Mouse (Mus musculus): ENCODE results near the gene Myrf.

Gene Myrf

DNA sequence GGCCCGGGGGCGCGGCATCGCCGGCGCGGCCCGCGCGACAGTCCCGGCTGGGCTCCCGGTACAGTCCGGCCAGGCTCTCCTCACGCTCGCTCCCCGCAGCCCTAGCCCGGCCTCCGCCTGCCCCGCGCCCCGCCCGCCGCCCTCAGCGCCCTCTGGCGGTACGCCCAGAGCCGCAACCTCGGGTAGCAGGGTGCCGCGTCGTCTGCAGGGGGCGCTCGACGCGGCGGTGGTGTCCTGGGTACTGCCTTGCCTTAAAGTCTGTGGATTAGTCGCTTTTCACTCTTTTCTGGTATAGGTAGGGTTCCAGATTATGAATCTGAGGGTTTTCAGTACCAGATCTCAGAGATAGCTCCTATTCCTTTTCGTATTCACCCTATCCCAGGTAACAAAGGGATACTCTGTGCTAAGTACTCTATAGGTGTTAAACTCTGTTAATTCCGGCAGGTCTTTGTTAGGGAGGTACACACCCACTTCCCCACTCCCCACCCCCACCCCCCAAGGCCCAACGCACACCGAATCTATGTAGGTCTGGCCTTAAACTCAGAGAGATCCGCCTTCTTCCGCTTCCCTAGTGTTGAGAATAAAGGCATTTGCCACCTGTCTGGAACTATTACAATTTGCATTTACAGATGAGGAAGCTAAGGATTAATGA is at the start of gene Myrf:
Myrf (minus strand) TSS at position 95 of the 652 bp plus-strand sequence.
- DNase-seq: peak; percentile 69

DNA sequence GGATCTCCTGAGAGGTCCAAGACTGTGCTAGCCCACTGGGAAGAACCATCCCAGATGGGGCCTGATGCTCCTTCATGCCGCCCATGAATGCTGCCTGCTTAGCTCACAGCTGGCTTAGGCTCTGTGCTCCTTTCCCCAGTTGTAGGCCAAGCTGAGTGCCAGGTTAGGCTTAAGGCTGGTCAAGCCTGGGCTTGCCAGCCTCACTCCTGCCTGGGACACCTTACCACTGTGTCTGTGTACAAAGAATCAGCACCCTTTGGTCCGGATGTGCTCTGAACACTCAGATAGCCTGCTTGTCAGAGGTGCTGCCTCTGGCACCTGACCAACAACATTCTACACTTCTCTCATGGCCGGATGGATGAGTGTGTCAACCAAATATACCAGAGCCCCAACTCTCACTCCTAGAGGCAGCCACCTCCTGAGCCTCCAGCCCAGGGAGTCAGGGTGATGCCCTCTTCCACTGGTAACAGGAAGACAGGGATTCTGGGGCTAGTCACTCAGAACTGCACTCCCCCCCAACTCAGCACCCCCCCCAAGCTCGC is 49.1 kb upstream of the Myrf start:
- no peak for DNase-seq

DNA sequence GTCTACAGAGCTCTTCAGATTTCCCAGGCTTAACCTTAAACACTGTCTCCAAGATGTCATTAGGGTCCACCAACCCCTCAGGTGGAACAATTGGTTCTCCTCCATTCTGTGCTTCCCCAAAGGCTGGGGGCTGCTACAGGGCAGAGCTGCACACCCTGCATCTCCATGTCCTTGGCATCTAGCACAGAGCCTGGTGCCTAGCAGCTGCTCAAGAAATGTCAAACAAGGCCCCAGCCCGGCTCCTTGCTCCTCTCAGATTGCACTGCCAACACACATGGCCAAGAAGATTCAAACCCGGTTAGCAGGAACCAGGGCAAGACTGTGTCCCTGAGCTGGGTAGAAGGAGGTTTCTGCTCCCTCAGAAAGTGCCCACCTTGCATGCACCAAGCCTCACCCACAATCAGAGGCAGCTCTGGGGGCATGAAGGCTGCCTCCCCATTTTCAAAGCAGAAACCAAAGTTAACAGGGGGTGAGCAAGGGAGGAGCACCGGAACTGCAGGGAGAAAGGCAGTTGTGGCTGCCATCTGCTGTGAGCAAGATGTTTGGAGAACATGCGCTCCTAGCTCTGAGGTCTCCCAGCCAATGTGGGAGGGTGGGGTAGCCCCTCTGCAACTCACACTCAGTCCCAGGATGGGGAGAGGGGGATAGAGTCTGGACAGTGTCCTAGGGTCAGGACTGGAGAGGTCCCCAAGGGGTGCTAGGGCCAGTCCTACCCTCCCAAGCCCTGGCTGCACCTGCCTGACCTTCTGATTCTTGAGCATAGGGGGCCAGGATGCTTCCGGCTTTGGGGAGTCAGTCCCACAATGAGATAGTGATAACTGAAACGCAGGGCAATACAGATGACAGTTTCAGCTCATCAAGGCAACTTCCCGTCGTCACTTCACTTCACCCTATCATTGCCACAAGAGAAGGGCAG is 47.8 kb upstream of the Myrf start:
- DNase-seq: peak; percentile 67

DNA sequence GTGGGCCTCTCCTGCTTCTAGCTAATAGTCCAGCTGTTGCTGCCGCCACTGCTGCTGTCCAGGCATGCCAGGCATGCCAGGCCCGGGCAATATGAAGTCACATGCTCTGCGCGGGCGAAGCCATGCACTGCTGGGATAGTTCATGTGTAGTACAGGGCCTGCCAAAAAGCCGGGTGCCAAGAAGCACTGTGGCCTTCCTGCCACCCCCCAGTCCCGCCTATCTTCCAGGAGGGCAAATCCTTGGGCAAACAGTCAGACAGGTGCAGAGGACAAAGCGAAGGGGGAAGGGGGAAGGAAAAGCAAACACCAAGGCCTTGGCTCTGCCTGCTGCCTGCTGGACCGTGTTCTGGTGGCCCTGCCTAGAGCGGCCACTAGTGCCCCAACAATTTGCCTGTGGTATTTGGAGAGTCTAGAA is 45.9 kb upstream of the Myrf start:
- DNase-seq: no peak

DNA sequence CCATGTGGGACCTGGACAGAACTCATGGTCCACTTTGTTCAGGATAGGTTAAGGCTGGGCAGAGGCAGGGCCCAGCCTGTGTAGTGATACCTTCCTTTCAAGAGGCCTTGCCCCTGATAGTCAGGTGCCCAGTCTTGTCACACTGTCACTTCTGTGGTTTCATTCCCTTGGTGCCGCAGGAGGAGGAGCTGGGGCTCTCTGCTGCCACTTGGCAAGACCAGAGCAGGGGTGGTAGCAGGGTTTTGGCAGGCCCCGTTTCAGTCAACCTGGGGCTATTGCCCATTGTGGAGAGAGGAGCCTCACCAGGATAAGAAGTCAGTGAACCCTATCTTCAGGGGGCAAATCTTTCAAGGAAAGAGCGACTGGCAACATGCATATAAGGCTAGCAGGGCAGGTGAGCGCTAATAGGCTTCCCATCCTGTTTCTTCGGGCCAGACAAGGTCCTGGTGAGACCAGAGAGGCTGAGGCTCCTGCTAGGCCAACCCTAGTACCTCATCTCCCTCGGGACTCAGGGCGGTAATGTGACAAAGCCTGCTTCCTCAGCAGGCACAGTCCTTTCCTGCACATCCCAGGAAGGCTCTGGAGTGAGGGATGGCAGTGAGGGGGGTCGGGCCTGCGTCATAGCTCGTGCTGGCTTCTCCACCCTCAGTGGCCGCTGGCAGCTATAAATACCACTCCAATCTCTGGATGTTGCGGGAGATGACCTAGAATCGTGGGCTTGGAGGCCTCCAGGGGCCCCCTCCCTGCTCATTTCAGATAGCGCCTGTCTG is 40.4 kb upstream of the Myrf start:
- DNase-seq: no peak

DNA sequence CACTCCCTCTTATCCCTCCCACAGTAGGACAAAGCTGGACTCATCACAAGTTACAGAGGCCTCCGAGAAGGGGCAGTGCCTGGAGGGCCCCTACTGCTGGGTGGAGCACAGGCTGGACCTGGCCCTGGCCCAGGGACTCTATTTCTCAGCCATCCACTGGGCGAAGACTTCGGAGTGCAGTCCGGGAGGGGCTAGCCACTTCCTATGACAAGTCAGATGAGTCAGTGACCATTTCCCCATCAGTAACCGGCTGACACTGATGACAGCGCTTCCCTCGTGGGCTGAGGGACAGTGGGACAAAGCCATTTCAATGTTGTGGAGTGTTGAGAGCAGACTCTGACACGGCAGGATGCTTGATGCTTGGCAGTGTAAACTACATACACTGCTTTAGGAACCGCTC is 39.1 kb upstream of the Myrf start:
- DNase-seq: peak; percentile 71

DNA sequence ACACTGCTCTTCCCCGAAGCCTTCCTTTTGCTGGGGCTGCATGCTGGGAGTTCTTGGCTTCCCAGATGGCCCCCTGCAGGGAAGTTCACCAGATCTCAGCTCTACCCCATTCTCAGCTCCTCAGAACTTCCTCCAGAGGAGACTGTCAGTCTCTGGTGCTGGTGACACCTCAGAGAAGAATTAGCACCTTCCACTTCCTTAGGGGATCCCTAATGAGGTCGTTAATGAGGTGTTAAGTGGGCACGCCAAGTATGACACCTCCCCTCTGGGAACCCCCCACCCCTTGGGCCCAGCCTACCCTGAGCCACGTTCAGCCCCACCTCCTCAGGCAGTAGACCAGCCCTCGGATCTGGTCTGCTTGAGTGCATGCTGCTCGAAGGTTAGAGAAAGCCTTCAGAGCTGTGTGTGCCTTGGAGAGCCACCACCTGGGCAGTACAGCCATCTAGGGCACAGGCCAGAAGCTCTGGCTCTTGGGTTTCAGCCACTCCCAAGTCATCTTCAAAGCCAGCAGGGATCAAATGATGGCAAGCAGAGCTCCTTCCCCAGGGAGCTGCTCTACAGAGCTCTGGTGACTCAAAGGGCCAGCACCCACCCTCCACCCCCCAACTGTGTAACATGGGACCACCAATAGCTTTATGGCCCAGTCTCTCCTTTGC is 38.2 kb upstream of the Myrf start:
- no peak for DNase-seq

DNA sequence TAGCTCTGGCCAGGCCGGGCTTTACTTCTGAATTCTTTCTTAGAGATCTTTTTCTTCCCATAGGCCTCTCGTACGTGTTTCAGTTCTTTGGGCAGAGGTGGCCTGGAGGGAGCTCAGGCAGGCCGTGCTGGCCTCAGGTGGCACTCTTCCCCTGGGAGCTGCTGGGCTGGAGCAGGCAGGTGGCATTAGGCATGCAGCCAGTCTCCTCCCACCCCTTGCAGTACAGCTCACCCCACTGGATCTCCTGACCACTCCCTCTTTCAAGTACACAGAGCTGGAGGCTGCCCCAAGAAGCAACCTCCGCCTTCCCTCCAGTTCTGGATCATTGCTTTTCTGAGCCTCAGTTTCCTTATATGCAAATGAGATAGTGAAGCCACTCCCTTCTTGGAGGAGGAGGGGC is 37.2 kb upstream of the Myrf start:
- DNase-seq: no peak

DNA sequence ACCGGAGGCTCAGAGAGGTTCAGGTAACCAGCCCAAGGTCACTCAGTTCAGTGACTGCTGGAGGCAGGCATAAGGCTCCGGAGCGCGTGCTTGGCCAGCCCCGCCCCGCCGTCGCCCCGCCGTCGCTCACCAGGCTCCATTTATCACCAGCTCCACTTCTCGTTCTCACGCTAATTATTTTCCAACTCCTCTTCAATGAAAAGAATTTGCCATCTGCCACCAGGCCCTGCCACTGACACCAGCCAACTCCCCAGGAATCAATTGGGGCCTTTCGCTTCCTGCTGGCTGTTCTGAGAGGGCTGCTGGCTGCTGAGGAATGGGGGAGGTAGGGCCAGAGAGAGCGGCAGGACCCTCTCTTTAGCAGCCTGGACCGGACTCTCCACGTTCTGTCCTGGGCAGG is 36.8 kb upstream of the Myrf start:
- peak; percentile 64 for DNase-seq

DNA sequence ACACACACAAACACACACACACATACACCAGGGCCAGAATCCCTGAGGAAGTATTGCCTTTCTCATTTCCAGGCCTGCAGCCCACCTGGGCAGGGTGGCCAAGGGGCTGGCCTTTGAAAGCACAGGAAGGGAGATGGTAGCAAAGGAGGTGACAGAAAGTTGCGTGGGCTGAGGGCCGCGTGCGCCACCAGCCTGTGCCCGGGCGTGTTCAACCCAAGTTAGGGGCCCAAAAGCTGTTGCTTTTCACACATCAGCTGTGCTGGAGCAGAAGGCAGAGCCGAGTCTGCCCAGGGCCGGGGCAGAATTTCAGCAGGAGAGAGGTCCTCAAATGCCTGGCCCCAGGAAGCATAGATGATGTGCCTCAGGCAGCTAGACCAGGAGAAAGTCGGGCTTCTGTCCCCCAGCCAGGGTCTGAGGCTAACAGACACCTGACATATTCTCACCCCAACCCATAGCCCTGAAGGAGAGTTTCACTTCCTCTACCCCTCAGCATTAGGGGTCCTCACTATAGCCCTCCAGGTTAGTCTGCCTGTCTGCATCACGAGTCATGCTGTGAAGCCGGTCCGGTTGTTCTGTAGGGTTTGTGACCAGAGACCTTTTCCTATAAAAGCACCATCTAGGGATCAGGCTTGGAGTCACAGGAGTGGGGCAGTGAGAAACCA is 36.1 kb upstream of the Myrf start:
- DNase-seq: peak; percentile 68

DNA sequence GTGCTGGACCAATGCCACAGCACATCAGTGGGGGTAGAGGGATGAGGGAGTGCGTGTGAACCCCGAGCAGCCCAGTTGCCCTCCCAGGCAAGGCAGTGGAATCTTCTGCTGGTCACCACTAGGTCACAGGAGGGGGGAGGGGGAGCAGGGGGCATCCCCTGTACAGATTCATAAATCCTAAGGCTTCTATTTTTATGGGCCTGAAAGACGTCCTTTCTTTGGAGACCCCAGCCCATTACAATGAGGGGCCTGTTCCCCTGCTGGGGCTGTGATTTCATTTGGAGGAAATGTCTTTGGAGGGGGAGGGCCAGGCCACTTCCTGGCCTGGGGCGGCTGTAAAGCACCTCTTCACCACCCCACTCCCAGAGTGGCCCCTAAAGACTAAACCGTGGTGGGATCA is 33.5 kb upstream of the Myrf start:
- no peak for DNase-seq

DNA sequence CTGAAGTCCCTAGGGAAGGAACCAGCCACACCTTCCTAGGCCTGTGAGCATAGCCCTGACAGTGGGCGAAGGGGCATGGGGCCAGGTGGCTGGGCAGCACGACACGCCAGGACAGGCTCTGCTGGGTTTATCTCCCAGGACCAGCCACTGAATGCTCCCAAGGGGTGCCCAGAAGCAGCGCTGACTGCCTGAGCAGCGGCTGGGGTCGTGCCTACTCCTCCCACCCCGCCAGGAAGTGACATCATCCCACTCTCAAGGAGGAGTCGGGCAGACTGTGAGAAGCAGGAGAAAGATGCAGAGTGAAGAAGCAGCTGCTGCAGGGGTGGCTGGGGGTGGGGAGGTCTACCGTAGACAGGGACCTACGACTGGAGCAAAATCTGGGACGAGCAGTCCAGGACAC is 32.2 kb upstream of the Myrf start:
- peak; percentile 62 for DNase-seq

DNA sequence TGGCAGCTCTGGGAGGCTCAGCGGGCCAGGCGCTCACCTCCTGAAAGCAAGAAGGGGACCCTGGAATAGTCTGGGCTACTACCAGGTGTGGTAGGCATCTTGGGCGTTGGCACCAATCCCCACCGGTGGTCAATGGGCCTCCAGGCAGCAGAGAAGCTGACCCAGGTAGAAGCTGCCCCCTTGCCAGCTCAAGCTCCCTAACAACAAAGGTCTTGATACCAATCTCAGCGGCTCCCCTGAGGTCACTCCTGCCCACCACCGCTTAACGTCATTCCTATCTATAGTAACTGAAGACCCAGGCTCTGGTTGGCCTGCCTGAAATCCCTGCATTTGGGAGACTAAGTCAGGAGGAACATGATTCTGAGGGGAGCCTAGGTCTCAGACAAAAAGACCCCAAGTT is 31.0 kb upstream of the Myrf start:
- DNase-seq: no peak

DNA sequence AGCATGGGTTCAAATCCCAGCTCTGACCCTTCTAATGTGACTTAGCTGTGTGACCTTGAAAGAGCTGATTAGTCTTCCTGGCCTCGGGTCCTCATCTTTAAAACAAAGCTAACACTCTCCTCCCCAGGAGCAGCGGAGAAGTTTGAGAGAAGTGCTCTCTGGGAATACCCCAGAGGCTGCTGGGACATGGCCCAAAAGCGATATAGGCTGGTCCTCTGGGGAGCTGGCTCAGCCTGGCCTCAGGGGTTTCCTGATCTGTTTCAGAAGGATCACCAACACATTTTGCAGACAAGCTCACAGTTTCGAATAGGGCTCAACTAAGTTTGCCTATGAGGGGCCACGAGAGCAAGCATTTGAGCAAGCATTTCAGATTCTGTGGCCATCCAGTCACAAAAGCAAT is 29.8 kb upstream of the Myrf start:
- no peak for DNase-seq

DNA sequence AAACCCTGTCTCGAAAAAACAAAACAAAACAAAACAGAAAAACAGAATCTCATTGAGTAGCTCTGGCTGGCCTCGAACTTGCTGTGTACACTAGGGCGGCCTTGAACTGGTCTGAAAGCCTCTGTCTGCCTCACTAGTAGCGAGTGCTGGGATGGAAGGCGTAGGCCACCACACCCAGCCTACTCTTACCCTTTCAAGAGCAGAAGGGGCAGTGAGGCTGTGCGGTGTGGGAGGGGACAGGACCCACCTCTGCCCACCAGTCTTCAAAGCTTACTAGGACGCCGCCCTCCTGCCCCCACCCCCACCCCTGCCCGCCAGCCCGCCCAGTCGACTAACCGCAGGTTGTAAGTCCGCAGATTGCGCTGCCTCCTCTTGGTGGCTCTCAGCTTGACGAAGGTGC is 28.3 kb upstream of the Myrf start:
- no peak for DNase-seq

DNA sequence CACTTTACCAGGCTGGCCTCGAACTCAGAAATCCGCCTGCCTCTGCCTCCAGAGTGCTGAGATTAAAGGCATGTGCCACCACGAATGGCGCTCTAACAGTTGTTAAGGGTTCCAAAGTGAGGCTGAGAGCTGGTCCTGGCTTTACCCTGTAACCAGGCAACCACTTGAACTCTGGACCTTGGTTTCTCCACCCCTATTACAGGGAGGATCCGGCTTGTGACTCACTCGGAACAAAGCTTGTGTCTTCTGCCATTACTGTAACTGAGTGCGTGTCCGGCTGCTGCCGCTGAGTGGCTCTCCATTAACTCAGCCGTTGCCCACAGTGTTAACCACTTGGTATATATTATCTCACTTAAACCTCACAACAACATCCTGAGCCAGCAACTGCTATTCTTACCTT is 27.4 kb upstream of the Myrf start:
- no peak for DNase-seq

DNA sequence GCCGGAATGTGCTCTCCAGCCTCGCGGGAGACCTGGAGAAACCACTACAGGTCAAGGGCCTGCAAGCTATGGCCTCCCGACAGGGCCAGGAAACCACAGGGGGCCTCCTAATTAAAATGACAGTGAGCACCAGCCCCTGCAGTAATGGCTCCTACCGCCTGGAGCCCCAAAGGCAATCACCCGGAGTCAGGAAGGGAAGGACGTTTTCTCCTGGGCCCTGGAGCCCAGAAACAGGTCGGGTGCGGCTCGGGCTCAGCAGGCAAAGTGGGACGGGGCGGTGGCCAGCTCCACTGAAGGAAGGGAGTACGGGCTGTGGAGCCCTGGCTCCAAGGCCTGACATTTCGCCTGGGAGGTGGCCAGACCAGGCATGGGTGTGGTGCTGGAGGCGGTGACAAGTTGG is 26.5 kb upstream of the Myrf start:
- DNase-seq: no peak

DNA sequence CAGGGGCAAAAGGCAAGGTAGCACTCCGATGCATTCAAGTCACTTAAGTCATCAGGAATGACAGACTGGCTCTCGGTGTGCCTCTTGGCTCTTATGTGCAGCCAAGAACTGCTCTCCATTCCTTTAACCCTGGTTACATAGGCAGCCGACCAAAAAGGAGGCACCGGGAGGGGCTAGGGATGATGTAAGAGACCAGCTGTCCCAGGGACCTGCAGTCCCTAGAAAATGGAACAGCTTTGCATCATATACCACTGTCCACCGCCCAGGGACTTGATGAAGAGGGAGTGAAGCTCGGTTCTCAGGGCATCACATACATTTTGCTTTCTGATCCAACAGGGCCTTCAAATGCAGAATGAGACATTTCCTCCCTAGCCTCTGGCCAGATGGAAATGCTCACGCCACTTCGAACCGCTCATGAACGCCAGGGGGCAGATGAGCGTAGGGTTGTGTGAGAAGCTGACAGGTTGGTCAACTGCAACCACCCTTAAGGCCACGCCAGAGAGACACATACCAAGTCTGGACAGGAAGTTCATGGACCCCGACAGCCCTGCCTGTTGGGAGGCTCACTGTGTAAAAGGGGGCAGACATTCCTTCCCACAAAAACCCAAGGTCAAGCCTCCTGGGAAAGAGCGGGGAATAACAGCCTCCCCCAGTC is 25.8 kb upstream of the Myrf start:
- DNase-seq: peak; percentile 68

DNA sequence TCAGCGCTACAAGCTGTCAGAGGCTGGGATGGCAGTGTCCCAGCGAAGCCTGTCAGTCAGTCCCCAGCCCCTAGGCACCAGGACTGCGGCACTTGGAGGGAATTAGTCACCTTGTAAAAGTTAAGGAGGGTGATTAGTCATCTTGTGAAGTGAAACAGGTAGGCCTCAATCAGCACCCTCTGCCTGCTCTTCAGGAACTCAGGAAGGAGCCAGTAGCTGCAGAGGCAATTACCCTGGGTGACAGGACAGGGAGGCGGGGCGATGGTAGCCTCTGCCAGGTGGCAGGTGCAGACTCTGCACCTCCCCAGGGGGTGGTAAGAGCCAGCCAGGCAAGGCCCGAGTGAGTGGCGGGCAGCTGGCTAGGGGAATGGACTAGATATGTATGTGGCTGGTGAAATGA is 20.8 kb upstream of the Myrf start:
- no peak for DNase-seq

DNA sequence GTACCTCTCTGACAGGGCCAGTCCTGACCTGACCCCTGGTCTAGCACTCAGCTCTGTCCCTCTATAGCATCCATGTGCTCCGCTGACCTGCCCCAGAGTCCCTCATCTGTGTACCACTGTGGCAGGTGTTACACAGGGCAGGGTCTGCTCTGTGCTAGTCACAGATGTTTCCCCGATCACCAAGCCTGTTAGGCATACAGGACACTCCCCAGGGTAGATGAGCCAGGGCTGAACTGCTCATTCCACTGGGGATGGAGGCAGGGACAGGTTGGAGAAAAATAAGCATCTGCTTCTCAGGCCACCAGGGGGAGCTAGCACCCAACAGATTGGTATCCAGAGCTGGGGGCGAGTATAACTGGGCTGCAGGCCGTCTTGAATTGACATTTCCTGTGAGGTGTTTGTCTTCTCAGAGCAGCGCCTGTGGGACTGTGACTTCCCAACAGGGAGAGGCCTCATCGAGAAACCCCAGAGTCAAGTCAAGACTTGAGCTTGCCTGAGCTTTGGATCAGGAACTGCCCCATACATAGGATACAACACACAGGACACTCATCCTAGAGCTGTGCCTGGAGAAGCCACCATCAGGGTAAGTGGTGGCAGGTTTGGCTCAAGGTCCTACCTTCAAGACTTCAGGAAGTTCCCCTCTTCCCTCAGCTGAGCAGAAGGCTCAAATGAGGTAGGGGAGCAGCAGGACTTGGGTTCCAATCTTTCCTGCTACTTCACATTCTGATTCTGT is 17.9 kb upstream of the Myrf start:
- DNase-seq: peak; percentile 69

DNA sequence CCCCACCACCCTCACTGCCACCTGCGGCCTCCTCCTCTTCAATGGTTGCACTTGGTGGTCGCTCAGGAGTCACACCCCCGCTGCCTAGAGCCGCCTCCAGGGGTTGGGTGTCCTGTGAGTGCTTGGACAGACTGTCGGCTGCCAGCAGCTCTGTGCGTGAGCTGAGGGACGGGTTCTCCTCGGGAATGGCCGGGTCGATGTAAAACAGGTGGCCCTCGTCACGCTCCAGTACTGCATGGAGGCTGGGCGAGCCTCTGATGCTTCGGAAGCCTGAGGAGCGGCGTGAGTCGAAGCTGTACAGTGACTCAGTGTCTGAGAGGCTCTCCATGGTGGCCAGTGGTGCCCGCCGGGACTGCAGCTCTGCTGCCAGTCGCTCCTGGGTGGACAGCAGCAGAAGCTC is 7.6 kb upstream of the Myrf start:
- DNase-seq: no peak
